Mouse (Mus musculus) lung, embryonic 14.5 days (tissue): ENCODE results near the gene Itm2b. TPM values are rescaled to one million over a fixed set of nuclear protein-coding genes. Genes with fewer than 3 reads are reported as not detected.

Experiments
- ATAC-seq: fragments of 200-750 bp; cut with Nextera tagmentation; 2 replicates; pipeline ENCODE4 v1.8.0; 2017; ENCODE audit warnings: mild to moderate bottlenecking, moderate TSS enrichment, moderate library complexity; ENCODE audit not compliant: insufficient read depth
- DNase-seq: peaks from one replicate; pipeline ENCODE4 v3.0.0-alpha.2; 2015
- H3K27ac ChIP-seq: fragments of 300-500 bp; sonication (generic); 2 replicates; pipeline ENCODE4 v1.5.1; 2014; ENCODE audit warnings: low read depth, mild to moderate bottlenecking, moderate library complexity
- H3K27me3 ChIP-seq: fragments of 300-500 bp; sonication (generic); 2 replicates; pipeline ENCODE4 v1.6.1; 2014; ENCODE audit warnings: low read length, control low read depth; ENCODE audit not compliant: insufficient read depth
- H3K36me3 ChIP-seq: fragments of 300-500 bp; sonication (generic); 2 replicates; pipeline ENCODE4 v1.6.1; 2014; ENCODE audit warnings: control low read depth; ENCODE audit not compliant: insufficient read depth
- H3K4me1 ChIP-seq: fragments of 300-500 bp; sonication (generic); 2 replicates; pipeline ENCODE4 v1.6.1; 2014; ENCODE audit warnings: antibody characterized with exemption, control low read depth; ENCODE audit not compliant: insufficient read depth
- H3K4me2 ChIP-seq: fragments of 300-500 bp; sonication (generic); 2 replicates; pipeline ENCODE4 v1.6.1; 2014; ENCODE audit warnings: mild to moderate bottlenecking
- H3K4me3 ChIP-seq: fragments of 300-500 bp; sonication (generic); 2 replicates; pipeline ENCODE4 v1.5.1; 2014; ENCODE audit warnings: low read depth, low read length
- H3K9ac ChIP-seq: fragments of 300-500 bp; sonication (generic); 2 replicates; pipeline ENCODE4 v1.6.1; 2014
- H3K9me3 ChIP-seq: fragments of 300-500 bp; sonication (generic); 2 replicates; pipeline ENCODE4 v1.6.1; 2016; ENCODE audit warnings: low read depth, low read length, control low read depth
- CTCF ChIP-seq: IDR thresholded peaks from 2 replicates; pipeline ENCODE4 v1.5.1; 2016; ENCODE audit warnings: antibody characterized with exemption, low read depth
- WGBS: fragments of 180-500 bp; shearing (Covaris S2); extraction: QIAGEN DNeasy Blood & Tissue Kit; methylation state at CpG from one replicate; pipeline ENCODE4 v1.1.7; 2014; 5-methylcytosine and 5-hydroxymethylcytosine counted together
- polyA plus RNA-seq: library from polyadenylated mRNA; unstranded; fragments of >200 nt; fragmentation: Nextera tagmentation; extraction: Ambion mirVana; gene quantifications from 2 replicates; pipeline ENCODE4 v1.2.1, GENCODE M21; 2014

Gene Itm2b
- polyA plus RNA-seq, 1 experiment from 2014 or later = 630 TPM

- no peak for TF ChIP-seq CTCF
- ATAC-seq = no peak
- Histone ChIP-seq H3K36me3 (no peaks in the 10 kb centered on the region), H3K27ac (no peak overlapping the region), H3K9ac (no peak overlapping the region), H3K27me3 (no peaks in the 10 kb centered on the region), H3K4me1 (no peaks in the 10 kb centered on the region), H3K4me3 (no peak overlapping the region), H3K4me2 (no peak overlapping the region), H3K9me3 (no peaks in the 10 kb centered on the region)
- WGBS = 39% methylated on average over 5 of the region's 5 CpGs
- DNase-seq = no peak
These were observed 9.3 kb upstream of the Itm2b start for GRCm38 (mm10) chr14:73394263-73395006.

- DNase-seq = no peak
These were observed 6.4 kb upstream of the Itm2b start for GRCm38 (mm10) chr14:73391457-73391856.

DNA sequence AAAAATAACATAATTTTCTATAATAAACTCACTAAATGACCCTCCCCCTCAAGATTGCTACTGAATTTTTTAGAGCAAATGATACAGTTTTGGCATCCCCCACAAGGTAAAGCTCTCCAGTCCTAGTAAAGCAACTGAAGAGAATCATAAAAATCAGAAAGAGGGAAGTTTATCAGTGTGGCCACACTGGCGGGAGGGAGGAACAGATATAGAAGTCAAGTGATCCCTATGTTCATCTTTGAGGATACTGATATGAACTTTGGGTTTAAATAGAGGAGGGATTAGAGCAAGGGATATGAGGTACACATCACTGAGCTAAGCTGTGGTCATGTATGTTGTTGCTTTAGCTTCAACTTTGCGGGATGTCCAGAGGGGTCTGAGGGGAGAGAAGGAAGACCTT is 5.1 kb upstream of the Itm2b start:
- Histone ChIP-seq H3K27me3 (no peaks in the 10 kb centered on the region), H3K4me3 (no peak overlapping the region), H3K36me3 (no peaks in the 10 kb centered on the region), H3K4me2 (no peak overlapping the region), H3K9ac (no peak overlapping the region), H3K27ac (no peak overlapping the region), H3K9me3 (no peaks in the 10 kb centered on the region), H3K4me1 (peaks cover 13% of the 10 kb centered on the region)
- TF ChIP-seq CTCF = no peak
- WGBS = 83% methylated on average over 2 of the region's 2 CpGs
- ATAC-seq (no peak), DNase-seq (no peak)

More at GRCm38 (mm10) chr14:73391457-73391856, 6.4 kb upstream of the Itm2b start:
- no peak overlapping the region for H3K27ac ChIP-seq
- no peak overlapping the region for H3K9ac ChIP-seq
- H3K9me3 ChIP-seq = no peaks in the 10 kb centered on the region
- WGBS = 93% methylated on average over 1 of the region's 1 CpGs
- H3K27me3 ChIP-seq = no peaks in the 10 kb centered on the region
- ATAC-seq = no peak
- H3K36me3 ChIP-seq = no peaks in the 10 kb centered on the region
- H3K4me3 ChIP-seq = no peak overlapping the region
- H3K4me2 ChIP-seq = no peak overlapping the region
- TF ChIP-seq CTCF = no peak
- H3K4me1 ChIP-seq = peaks cover 13% of the 10 kb centered on the region

DNA sequence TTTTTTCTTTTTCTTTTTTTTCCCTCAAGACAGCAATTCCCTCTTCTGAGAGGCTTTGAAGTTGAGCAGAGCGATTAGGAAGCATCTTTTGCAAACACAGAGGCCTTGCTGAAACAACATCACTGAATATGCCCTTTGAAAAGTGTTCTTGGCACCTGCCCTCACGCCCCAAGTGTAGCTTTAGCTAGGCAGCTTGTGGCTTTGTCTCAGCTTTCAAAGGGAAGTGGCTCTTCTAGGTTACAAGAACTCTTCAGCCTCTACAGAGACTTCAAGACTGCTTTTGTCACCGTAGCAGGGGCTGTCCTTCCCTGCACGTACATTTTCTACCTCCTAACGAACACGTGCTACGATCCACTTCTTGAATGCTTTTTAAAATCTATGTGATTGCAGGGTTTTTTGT is 4.0 kb upstream of the Itm2b start:
- DNase-seq = peak; percentile 69
- no peaks in the 10 kb centered on the region for H3K9me3 ChIP-seq
- WGBS = 45% methylated on average over 7 of the region's 7 CpGs
- peak overlapping the region; percentile 5; the same call in 1 of the 2 replicates for H3K4me2 ChIP-seq
- H3K4me1 ChIP-seq = peaks cover 13% of the 10 kb centered on the region
- H3K27me3 ChIP-seq = no peaks in the 10 kb centered on the region
- H3K9ac ChIP-seq = no peak overlapping the region
- H3K36me3 ChIP-seq = no peaks in the 10 kb centered on the region
- ATAC-seq = no peak
- no peak for TF ChIP-seq CTCF
- H3K4me3 ChIP-seq = no peak overlapping the region
- peak overlapping the region; percentile 94 for H3K27ac ChIP-seq

- Histone ChIP-seq H3K36me3 (no peaks in the 10 kb centered on the region), H3K4me1 (peaks cover 13% of the 10 kb centered on the region), H3K4me3 (no peak overlapping the region), H3K9ac (no peak overlapping the region), H3K4me2 (peak overlapping the region; percentile 5; the same call in 1 of the 2 replicates), H3K27me3 (no peaks in the 10 kb centered on the region), H3K9me3 (no peaks in the 10 kb centered on the region), H3K27ac (peak overlapping the region; percentile 94)
- DNase-seq (peak; percentile 85), ATAC-seq (peak; percentile 24)
- WGBS = 24% methylated on average over 7 of the region's 7 CpGs
- no peak for TF ChIP-seq CTCF
These were observed 3.5 kb upstream of the Itm2b start for GRCm38 (mm10) chr14:73388546-73388945.

GRCm38 (mm10) chr14:73386493-73386892 is 1.4 kb upstream of the Itm2b start:
- H3K36me3 ChIP-seq = no peaks in the 10 kb centered on the region
- DNase-seq (no peak), ATAC-seq (no peak)
- peaks cover 24% of the 10 kb centered on the region for H3K4me1 ChIP-seq
- H3K4me3 ChIP-seq = no peak overlapping the region
- no peak for TF ChIP-seq CTCF
- no peaks in the 10 kb centered on the region for H3K27me3 ChIP-seq
- H3K9me3 ChIP-seq = no peaks in the 10 kb centered on the region
- no peak overlapping the region for H3K9ac ChIP-seq
- H3K27ac ChIP-seq = no peak overlapping the region
- WGBS = 65% methylated on average over 5 of the region's 5 CpGs
- H3K4me2 ChIP-seq = no peak overlapping the region

DNA sequence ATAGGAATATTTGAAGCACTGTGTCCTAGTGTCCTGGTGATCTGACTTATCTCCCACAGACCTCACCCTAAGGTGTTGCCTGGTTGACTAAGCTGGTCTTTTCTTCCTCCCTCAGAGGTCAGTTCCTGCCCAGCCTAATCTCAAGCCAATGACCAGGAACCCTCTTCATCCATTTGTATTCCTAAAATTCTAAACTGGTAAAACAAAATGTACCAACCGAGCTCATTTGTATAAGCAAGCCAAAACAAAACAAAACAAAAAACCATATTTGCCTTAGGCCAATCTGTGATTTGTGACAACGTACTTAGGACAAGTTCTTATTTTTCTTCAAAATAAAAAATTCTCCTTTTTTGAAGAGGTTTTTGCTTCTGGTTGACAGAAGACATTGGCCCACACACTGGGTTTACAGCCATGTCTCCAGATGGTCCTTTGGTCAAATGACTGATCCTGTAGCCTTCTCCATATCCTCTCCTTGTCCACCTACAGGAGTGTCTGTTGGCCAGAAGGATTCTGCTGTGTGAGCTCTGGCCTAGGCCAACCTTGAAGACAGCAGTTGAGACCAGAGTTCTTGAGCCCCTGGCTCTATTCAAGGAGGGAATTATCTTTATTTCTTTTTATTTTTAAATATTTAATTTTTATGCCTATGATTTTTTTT is 758 bp upstream of the Itm2b start:
- Histone ChIP-seq H3K4me2 (peak overlapping the region; percentile 79), H3K27ac (peak overlapping the region; percentile 97), H3K4me1 (peaks cover 24% of the 10 kb centered on the region), H3K27me3 (no peaks in the 10 kb centered on the region), H3K36me3 (peaks cover 5% of the 10 kb centered on the region; the same call in 1 of the 2 replicates), H3K9ac (peak overlapping the region; percentile 98), H3K4me3 (peak overlapping the region; percentile 97; the same call in 1 of the 2 replicates), H3K9me3 (no peaks in the 10 kb centered on the region)
- DNase-seq (no peak), ATAC-seq (peak; percentile 13; the same call in 1 of the 2 replicates)
- WGBS = 79% methylated on average over 2 of the region's 2 CpGs
- TF ChIP-seq CTCF = no peak
